Mouse (Mus musculus): ENCODE results near the gene Gm17949.

DNA sequence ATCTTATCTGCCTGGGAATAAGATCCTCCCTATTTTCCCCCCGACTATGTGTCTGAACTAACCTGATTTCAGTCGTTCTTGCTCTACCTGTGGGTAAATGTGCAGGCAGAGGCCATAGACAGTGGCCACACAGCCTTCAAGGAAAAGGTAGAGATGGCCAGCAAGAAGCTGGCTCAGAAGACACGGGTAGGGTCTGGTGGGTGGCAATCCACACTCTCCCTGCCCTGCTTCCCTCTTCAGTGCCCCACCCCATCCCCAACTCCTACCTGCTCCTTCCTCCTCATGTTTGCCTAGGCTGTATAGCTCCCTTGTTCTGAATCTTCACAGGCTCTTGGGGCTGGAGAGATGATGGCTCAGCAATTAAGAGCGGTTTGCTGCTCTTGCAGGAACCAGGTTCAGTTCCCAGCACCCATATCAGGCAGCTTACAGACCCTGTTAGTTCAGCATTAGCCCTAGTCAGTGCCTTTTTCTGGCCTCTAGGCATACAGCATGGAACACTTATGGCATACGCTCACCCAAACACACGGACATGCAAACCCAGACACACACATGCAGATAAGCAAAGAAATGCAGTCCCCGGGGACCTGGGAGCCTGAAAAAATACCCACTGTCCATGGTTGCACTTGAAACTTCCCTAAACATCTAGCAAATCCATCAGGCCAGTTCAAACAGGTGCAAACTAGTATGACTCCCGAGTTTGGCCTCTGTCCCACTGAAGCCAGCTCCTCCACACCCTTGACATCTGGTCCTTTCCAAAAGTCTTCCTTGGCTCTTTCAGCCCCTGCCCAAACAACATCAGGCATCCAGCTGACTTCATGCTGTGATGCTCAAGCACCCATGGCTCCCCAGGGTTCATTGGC is 34.5 kb upstream of the Gm17949 start:
- TF ChIP-seq CTCF (IDR thresholded peaks at IDR 0.05; ENCODE audit: low read depth), result no peak
- TF ChIP-seq EP300 (IDR thresholded peaks at IDR 0.05; ENCODE audit: low read depth), result no peak
